Mouse (Mus musculus): Measurements from ENCODE around the gene Slc16a3. TPM values are rescaled to one million over a fixed set of nuclear protein-coding genes. Genes with fewer than 3 reads are reported as not detected.

Slc16a3 gene
- polyA plus RNA-seq, 1 experiment = 9.7 TPM

DNA sequence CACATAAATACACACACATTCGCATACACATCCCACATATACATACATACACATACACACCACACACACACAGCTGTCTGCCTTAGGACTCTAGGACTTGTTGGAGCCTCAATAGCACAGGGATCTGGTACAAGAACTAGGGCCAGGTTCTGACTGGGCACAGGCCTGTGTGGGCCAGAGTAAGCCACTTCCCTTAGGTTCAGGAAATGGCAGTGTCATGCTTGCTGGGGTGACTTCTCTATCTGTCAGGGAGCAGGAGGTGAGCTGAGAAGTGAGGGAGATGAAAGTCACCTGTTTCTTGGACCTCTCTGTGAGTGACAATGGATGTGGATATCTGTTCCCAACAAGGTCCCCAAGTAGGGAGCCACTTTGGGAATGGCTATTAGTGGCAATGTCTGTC is 10.3 kb upstream of the Slc16a3 start:
- TF ChIP-seq MAX (IDR thresholded peaks at IDR 0.05; ENCODE audit: low read depth) (no peak), MYOG (IDR thresholded peaks at IDR 0.05; ENCODE audit: control insufficient read depth in 1 of 3, insufficient read depth in 1 of 3, insufficient read length in 2 of 3, low read depth in 2 of 3) (no peak), MYOD1 (IDR thresholded peaks at IDR 0.05; ENCODE audit: control insufficient read depth in 1 of 3, insufficient read length in 2 of 3, low read depth in 2 of 3) (no peak), USF1 (IDR thresholded peaks at IDR 0.05; ENCODE audit: low read depth) (no peak), CEBPB (IDR thresholded peaks at IDR 0.05; ENCODE audit: insufficient read depth, poor library complexity, severe bottlenecking) (no peak), SRF (IDR thresholded peaks at IDR 0.05; ENCODE audit: control insufficient read depth, insufficient read length, low read depth) (no peak), POLR2AphosphoS2 (IDR thresholded peaks at IDR 0.05; ENCODE audit: insufficient read length, low read depth) (no peak), TCF3 (IDR thresholded peaks at IDR 0.05; ENCODE audit: insufficient read length, low read depth) (no peak), E2F4 (IDR thresholded peaks at IDR 0.05; ENCODE audit: insufficient read depth) (no peak), TCF12 (IDR thresholded peaks at IDR 0.05; ENCODE audit: insufficient read depth, poor library complexity, severe bottlenecking) (no peak), REST (IDR thresholded peaks at IDR 0.05; ENCODE audit: insufficient read depth, insufficient read length) (no peak), POLR2A (IDR thresholded peaks at IDR 0.05; ENCODE audit: insufficient read length, low read depth) (no peak)
- no peaks in the 10 kb centered on the region for H3K27me3 ChIP-seq (ENCODE audit: control insufficient read depth, insufficient read depth, insufficient read length)
- no peaks in the 10 kb centered on the region for H3K79me2 ChIP-seq (ENCODE audit: control insufficient read depth, insufficient read depth)
- no peak overlapping the region for H3K4me2 ChIP-seq (ENCODE audit: low read depth)
- H3K36me3 ChIP-seq (ENCODE audit: control insufficient read depth, insufficient read depth) = no peaks in the 10 kb centered on the region
- no peak overlapping the region for H3ac ChIP-seq (ENCODE audit: control insufficient read depth, insufficient read length)
- H3K4me3 ChIP-seq = no peak overlapping the region

DNA sequence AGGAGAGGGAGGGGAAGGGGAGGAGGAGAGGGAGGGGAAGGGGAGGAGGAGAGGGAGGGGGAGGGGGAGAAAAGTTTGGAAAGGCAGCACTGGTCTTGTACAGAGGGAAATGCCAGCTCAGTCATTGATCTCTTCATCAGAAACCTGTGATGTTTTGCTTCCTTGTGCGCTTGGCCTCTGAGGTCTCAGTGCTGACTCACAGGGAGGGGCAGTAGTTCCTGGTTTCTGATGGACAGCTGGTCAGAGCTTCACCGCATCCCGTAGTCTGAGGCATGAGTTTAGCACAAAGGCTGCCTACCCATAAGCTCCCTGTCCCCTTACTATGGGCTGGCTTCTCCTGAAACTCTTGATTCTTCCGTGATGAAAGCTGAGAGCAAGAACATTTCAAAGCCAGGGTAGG is 9.5 kb upstream of the Slc16a3 start:
- Histone ChIP-seq H3K27me3 (ENCODE audit: control insufficient read depth, insufficient read depth, insufficient read length) (peaks cover 5% of the 10 kb centered on the region), H3K79me2 (ENCODE audit: control insufficient read depth, insufficient read depth) (no peaks in the 10 kb centered on the region), H3K4me3 (no peak overlapping the region), H3ac (ENCODE audit: control insufficient read depth, insufficient read length) (no peak overlapping the region), H3K36me3 (ENCODE audit: control insufficient read depth, insufficient read depth) (no peaks in the 10 kb centered on the region), H3K4me2 (ENCODE audit: low read depth) (peak overlapping the region; percentile 47)
- TF ChIP-seq MYOD1 (IDR thresholded peaks at IDR 0.05; ENCODE audit: control insufficient read depth in 1 of 3, insufficient read length in 2 of 3, low read depth in 2 of 3) (peak in 2 of 3 experiments; percentile 31 to 75), MYOG (IDR thresholded peaks at IDR 0.05; ENCODE audit: control insufficient read depth in 1 of 3, insufficient read depth in 1 of 3, insufficient read length in 2 of 3, low read depth in 2 of 3) (peak in 2 of 3 experiments; percentile 47 to 71), MAX (IDR thresholded peaks at IDR 0.05; ENCODE audit: low read depth) (no peak)

DNA sequence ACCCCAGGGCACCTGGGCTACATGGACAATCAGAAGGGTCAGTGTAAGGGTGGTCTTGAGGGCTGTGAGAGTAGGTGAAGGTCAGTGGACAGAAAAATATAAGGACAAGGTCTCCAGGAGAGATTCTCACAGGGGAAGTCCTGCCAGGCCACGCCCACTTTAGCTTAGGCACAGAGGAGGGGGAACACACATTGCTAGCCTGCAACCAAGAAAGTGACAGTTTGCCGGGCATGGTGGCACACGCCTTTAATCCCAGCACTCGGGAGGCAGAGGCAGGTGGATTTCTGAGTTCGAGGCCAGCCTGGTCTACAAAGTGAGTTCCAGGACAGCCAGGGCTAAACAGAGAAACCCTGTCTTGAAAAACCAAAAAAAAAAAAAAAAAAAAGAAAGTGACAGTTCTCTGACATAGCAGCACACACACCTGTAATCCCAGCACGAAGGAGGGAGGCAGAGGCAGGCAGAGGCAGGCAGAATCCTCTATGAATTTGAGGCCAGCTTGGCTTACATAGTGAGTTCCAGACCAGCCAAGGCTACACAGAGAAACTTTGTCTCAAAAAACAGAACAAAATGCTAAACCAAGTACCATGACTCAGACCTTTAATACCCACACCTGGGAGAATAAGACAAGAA is 8.5 kb upstream of the Slc16a3 start:
- no peak overlapping the region for H3ac ChIP-seq (ENCODE audit: control insufficient read depth, insufficient read length)
- H3K4me2 ChIP-seq (ENCODE audit: low read depth) = no peak overlapping the region
- no peaks in the 10 kb centered on the region for H3K36me3 ChIP-seq (ENCODE audit: control insufficient read depth, insufficient read depth)
- peaks cover 11% of the 10 kb centered on the region for H3K27me3 ChIP-seq (ENCODE audit: control insufficient read depth, insufficient read depth, insufficient read length)
- TF ChIP-seq USF1 (IDR thresholded peaks at IDR 0.05; ENCODE audit: low read depth) (no peak), MYOG (IDR thresholded peaks at IDR 0.05; ENCODE audit: control insufficient read depth in 1 of 3, insufficient read depth in 1 of 3, insufficient read length in 2 of 3, low read depth in 2 of 3) (no peak), POLR2AphosphoS2 (IDR thresholded peaks at IDR 0.05; ENCODE audit: insufficient read length, low read depth) (no peak), TCF12 (IDR thresholded peaks at IDR 0.05; ENCODE audit: insufficient read depth, poor library complexity, severe bottlenecking) (no peak), E2F4 (IDR thresholded peaks at IDR 0.05; ENCODE audit: insufficient read depth) (no peak), MAX (IDR thresholded peaks at IDR 0.05; ENCODE audit: low read depth) (no peak), TCF3 (IDR thresholded peaks at IDR 0.05; ENCODE audit: insufficient read length, low read depth) (no peak)
- no peaks in the 10 kb centered on the region for H3K79me2 ChIP-seq (ENCODE audit: control insufficient read depth, insufficient read depth)
- no peak overlapping the region for H3K4me3 ChIP-seq

DNA sequence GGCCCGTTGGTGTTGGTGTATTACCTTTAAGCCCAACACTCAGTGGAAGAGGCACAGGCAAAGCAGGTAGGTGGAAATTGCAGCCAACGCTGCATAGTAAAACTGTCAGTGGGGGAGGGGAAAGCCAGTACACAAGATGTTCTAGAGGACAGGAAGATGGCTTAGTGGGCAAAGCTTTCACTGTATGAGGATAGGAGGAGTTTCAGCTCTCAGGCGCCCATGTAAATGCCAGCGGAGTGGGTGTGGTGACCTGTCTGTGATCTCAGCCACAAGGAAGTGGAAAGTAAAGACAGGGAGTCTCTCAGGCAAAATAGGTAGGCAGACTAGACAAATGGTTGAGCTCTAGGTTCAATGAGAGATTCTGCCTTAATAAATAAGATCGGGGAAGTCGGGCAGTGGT is 7.3 kb upstream of the Slc16a3 start:
- Histone ChIP-seq H3K27me3 (ENCODE audit: control insufficient read depth, insufficient read depth, insufficient read length) (peaks cover 11% of the 10 kb centered on the region), H3K4me3 (no peak overlapping the region), H3K79me2 (ENCODE audit: control insufficient read depth, insufficient read depth) (no peaks in the 10 kb centered on the region), H3K36me3 (ENCODE audit: control insufficient read depth, insufficient read depth) (no peaks in the 10 kb centered on the region), H3ac (ENCODE audit: control insufficient read depth, insufficient read length) (no peak overlapping the region), H3K4me2 (ENCODE audit: low read depth) (no peak overlapping the region)
- TF ChIP-seq POLR2A (IDR thresholded peaks at IDR 0.05; ENCODE audit: insufficient read length, low read depth) = no peak
- no peak for TF ChIP-seq MYOD1 (IDR thresholded peaks at IDR 0.05; ENCODE audit: control insufficient read depth in 1 of 3, insufficient read length in 2 of 3, low read depth in 2 of 3)
- TF ChIP-seq MYOG (IDR thresholded peaks at IDR 0.05; ENCODE audit: control insufficient read depth in 1 of 3, insufficient read depth in 1 of 3, insufficient read length in 2 of 3, low read depth in 2 of 3) = no peak
- no peak for TF ChIP-seq TCF12 (IDR thresholded peaks at IDR 0.05; ENCODE audit: insufficient read depth, poor library complexity, severe bottlenecking)
- TF ChIP-seq SRF (IDR thresholded peaks at IDR 0.05; ENCODE audit: control insufficient read depth, insufficient read length, low read depth) = no peak
- no peak for TF ChIP-seq REST (IDR thresholded peaks at IDR 0.05; ENCODE audit: insufficient read depth, insufficient read length)
- no peak for TF ChIP-seq USF1 (IDR thresholded peaks at IDR 0.05; ENCODE audit: low read depth)
- no peak for TF ChIP-seq TCF3 (IDR thresholded peaks at IDR 0.05; ENCODE audit: insufficient read length, low read depth)
- no peak for TF ChIP-seq MAX (IDR thresholded peaks at IDR 0.05; ENCODE audit: low read depth)
- TF ChIP-seq E2F4 (IDR thresholded peaks at IDR 0.05; ENCODE audit: insufficient read depth) = no peak
- no peak for TF ChIP-seq POLR2AphosphoS2 (IDR thresholded peaks at IDR 0.05; ENCODE audit: insufficient read length, low read depth)
- no peak for TF ChIP-seq CEBPB (IDR thresholded peaks at IDR 0.05; ENCODE audit: insufficient read depth, poor library complexity, severe bottlenecking)

DNA sequence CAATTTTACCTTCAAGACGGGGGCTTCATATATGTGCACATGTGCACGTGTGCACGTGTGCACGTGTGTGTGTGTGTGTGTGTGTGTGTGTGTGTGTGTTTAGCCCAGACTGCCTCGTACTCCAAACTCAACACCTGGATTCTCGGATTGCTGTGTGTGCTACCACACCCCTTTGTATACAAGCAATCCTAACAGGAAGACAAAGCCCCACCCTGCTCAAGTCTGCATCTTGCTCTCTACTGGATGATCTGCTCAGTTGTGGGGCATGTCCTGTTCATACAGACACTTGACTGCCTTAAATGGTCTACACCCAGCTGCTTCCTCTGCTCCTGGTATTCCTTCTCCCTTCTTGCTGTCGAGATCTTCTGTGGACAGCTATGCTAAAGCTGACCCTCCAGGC is 3.0 kb upstream of the Slc16a3 start:
- Histone ChIP-seq H3K79me2 (ENCODE audit: control insufficient read depth, insufficient read depth) (no peaks in the 10 kb centered on the region), H3ac (ENCODE audit: control insufficient read depth, insufficient read length) (no peak overlapping the region), H3K4me3 (no peak overlapping the region), H3K27me3 (ENCODE audit: control insufficient read depth, insufficient read depth, insufficient read length) (peaks cover 11% of the 10 kb centered on the region), H3K36me3 (ENCODE audit: control insufficient read depth, insufficient read depth) (no peaks in the 10 kb centered on the region), H3K4me2 (ENCODE audit: low read depth) (no peak overlapping the region)
- TF ChIP-seq MAX (IDR thresholded peaks at IDR 0.05; ENCODE audit: low read depth) (no peak), TCF3 (IDR thresholded peaks at IDR 0.05; ENCODE audit: insufficient read length, low read depth) (no peak), E2F4 (IDR thresholded peaks at IDR 0.05; ENCODE audit: insufficient read depth) (no peak), REST (IDR thresholded peaks at IDR 0.05; ENCODE audit: insufficient read depth, insufficient read length) (no peak), TCF12 (IDR thresholded peaks at IDR 0.05; ENCODE audit: insufficient read depth, poor library complexity, severe bottlenecking) (no peak), POLR2AphosphoS2 (IDR thresholded peaks at IDR 0.05; ENCODE audit: insufficient read length, low read depth) (no peak), CEBPB (IDR thresholded peaks at IDR 0.05; ENCODE audit: insufficient read depth, poor library complexity, severe bottlenecking) (no peak), POLR2A (IDR thresholded peaks at IDR 0.05; ENCODE audit: insufficient read length, low read depth) (no peak), MYOD1 (IDR thresholded peaks at IDR 0.05; ENCODE audit: control insufficient read depth in 1 of 3, insufficient read length in 2 of 3, low read depth in 2 of 3) (no peak), USF1 (IDR thresholded peaks at IDR 0.05; ENCODE audit: low read depth) (no peak), SRF (IDR thresholded peaks at IDR 0.05; ENCODE audit: control insufficient read depth, insufficient read length, low read depth) (no peak), MYOG (IDR thresholded peaks at IDR 0.05; ENCODE audit: control insufficient read depth in 1 of 3, insufficient read depth in 1 of 3, insufficient read length in 2 of 3, low read depth in 2 of 3) (no peak)
